9 mouse cellular contexts compared by ENCODE assay signal in the genomic region with DNA sequence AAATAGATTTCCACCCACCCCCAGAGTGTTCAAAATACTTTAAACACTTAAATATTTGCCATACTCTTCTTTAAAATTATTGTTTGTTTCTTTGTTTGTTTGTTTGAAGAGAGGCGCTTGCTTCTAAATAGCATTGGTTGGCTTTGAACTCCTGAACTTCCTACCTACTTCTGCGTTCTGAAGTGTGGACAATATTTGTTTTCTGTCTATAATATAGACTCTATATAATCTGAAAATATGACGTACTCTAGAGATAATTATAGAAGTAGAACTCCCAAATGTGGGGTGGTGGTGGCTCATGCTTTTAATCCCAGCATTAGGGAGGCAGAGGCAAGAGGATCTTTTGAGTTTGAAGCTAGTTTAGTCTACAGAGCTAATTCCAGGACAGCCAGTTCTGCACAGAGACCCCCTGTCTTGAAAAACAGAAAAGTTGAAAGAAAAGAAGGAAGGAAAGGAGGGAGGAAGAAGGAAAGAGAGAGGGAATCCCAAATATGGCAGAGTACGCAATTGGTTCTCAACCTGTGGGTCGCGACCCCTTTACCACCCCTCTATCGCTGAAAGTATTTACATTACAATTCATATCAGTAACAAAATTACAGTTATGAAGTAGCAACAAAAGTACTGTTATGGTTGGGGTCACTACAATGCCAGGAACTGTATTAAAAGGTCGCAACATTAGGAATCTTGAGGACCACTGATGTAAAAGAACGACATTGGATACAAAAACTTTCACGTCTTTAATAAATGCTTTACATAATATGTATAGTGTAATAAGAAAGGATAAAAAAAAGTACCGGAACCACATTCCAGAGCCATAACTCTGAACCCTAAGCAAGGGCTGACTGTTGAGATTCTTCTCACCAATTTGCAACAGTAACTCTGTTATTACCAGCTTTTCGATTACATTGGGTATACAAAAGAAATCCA. TPM values are rescaled to one million over a fixed set of nuclear protein-coding genes. Genes with fewer than 3 reads are reported as not detected.
DNase-seq lines count a peak whose midpoint lies in the region; ATAC-seq and TF ChIP-seq lines count a peak whose summit lies in the region.
"Had no signal": no experiment of that assay in that cellular context is flagged by ENCODE, and none has a peak within 500 bp of the region (broad histone marks: within the 10 kb centered on the region; RNA-seq: fewer than 3 reads in every experiment).

No protein-coding gene starts in this region.

- 0 out of 2 replicates have a peak, but pooled peaks cover 7% of the 10 kb centered on the region for H3K36me3 ChIP-seq in forebrain, embryonic 14.5 days (ENCODE audit: control insufficient read depth, insufficient read depth, low read length)
- peaks cover 16% of the 10 kb centered on the region for H3K36me3 ChIP-seq in liver, embryonic 12.5 days

- peaks cover 10% of the 10 kb centered on the region; the same call in 1 of the 2 replicates for H3K4me1 ChIP-seq in forebrain, embryonic 14.5 days (ENCODE audit: control insufficient read depth, insufficient read depth, low read length)
- peaks cover 43% of the 10 kb centered on the region for H3K4me1 ChIP-seq in liver, embryonic 12.5 days

- intact Hi-C loops in gastrocnemius, adult 2 months (cut with DNase I) = loop anchor here (5.0 kb wide), 1 partner anchor 261 kb away; no protein-coding TSS in a partner anchor

- H3K27me3 ChIP-seq in forebrain, embryonic 14.5 days (replicated peaks; ENCODE audit: control insufficient read depth, insufficient read depth, low read length) = no peaks in the 10 kb centered on the region
- peaks cover 3% of the 10 kb centered on the region; the same call in 1 of the 2 replicates for H3K27me3 ChIP-seq in liver, embryonic 12.5 days (replicated peaks)

- WGBS in forebrain, embryonic 14.5 days = 36% methylated on average over 12 of the region's 12 CpGs
- WGBS in liver, embryonic 12.5 days (ENCODE audit: insufficient replicate concordance) = 26% methylated on average over 12 of the region's 12 CpGs

- peak overlapping the region; percentile 95 for H3K27ac ChIP-seq in gastrocnemius, adult 2 months
- H3K27ac ChIP-seq in forebrain, embryonic 14.5 days (ENCODE audit: low read depth, low read length) = no peak overlapping the region
- H3K27ac ChIP-seq in liver, embryonic 12.5 days = no peak overlapping the region

- H3K4me2 ChIP-seq in forebrain, embryonic 14.5 days (ENCODE audit: low read length) = peak overlapping the region; percentile 47
- H3K4me2 ChIP-seq in liver, embryonic 12.5 days = peak overlapping the region; percentile 80

- H3K9me3 ChIP-seq in forebrain, embryonic 14.5 days (replicated peaks; ENCODE audit: control insufficient read depth, low read length) = no peaks in the 10 kb centered on the region
- no peaks in the 10 kb centered on the region for H3K9me3 ChIP-seq in liver, embryonic 12.5 days (replicated peaks)

- no peak for ATAC-seq in forebrain, embryonic 14.5 days
- no peak for ATAC-seq in liver, embryonic 12.5 days

- no peak overlapping the region; the same call in 1 of the 2 replicates for H3K9ac ChIP-seq in forebrain, embryonic 14.5 days (ENCODE audit: low read length)
- H3K9ac ChIP-seq in liver, embryonic 12.5 days = peak overlapping the region; percentile 96

- DNase-seq in gastrocnemius, adult 2 months = no peak
- no peak for DNase-seq in gastrocnemius, adult 8-10 months (ENCODE audit: low spot score in 2 of 2)
- DNase-seq in A20 (ENCODE audit: low read depth, low spot score) = peak; percentile 48
- peak; percentile 7 for DNase-seq in forebrain, embryonic 14.5 days (ENCODE audit: low spot score)
- DNase-seq in adrenal gland, adult 8-10 months = no peak
- no peak for DNase-seq in frontal cortex, postnatal 36 days (ENCODE audit: low spot score in 2 of 2)
- no peak for DNase-seq in urinary bladder, adult 18-20 months (ENCODE audit: low spot score in 2 of 2)

- peak overlapping the region; percentile 81 for H3K4me3 ChIP-seq in gastrocnemius, adult 2 months
- H3K4me3 ChIP-seq in forebrain, embryonic 14.5 days (ENCODE audit: low read depth, low read length) = peak overlapping the region; percentile 60
- peak overlapping the region; percentile 98 for H3K4me3 ChIP-seq in liver, embryonic 12.5 days

- no peak for TF ChIP-seq CTCF in gastrocnemius, adult 2 months (IDR thresholded peaks at IDR 0.05)

RNA-seq across cellular contexts. Expression of gene Tia1, which starts 1.1 kb away (rescaled TPM):
- total RNA-seq in gastrocnemius, adult 2 months (2021) = 10 to 100 TPM; 20.7 to 22.7 TPM
- total RNA-seq in gastrocnemius, adult 8-10 months (2022) = 10 to 100 TPM; 14.2 to 21.7 (median 17.5) TPM
- 299 and 325 TPM in 2 replicates for polyA plus RNA-seq in forebrain, embryonic 14.5 days (2014; fragmentation: Nextera tagmentation; extraction: Ambion mirVana)
- polyA plus RNA-seq in liver, embryonic 12.5 days (2016; fragmentation: Nextera tagmentation; extraction: Ambion mirVana) = 45.2 and 46.2 TPM in 2 replicates
- total RNA-seq in adrenal gland, adult 8-10 months (2022) = 100 to 1,000 TPM in 1 of 4 experiments, 10 to 100 TPM in 3; 44.0 to 121 (median 82.9) TPM

RNA-seq across cellular contexts. Expression of gene Pcyox1, which starts 6.0 kb away (rescaled TPM):
- 10 to 100 TPM; 49.7 to 50.8 TPM for total RNA-seq in gastrocnemius, adult 2 months (2021)
- total RNA-seq in gastrocnemius, adult 8-10 months (2022) = 10 to 100 TPM; 49.7 to 60.0 (median 57.0) TPM
- 81.3 and 90.2 TPM in 2 replicates for polyA plus RNA-seq in forebrain, embryonic 14.5 days (2014; fragmentation: Nextera tagmentation; extraction: Ambion mirVana)
- polyA plus RNA-seq in liver, embryonic 12.5 days (2016; fragmentation: Nextera tagmentation; extraction: Ambion mirVana) = 41.5 and 45.9 TPM in 2 replicates
- total RNA-seq in adrenal gland, adult 8-10 months (2022) = 100 to 1,000 TPM; 151 to 257 (median 207) TPM

RNA-seq across cellular contexts. Expression of gene Gm44790, which starts 23.5 kb away (rescaled TPM):
- total RNA-seq in gastrocnemius, adult 2 months (2021) = under 1 TPM in 1 of 2 experiments, not detected in 1; 0.53 TPM
- 1 to 10 TPM in 1 of 4 experiments, not detected in 3; 1.3 TPM for total RNA-seq in gastrocnemius, adult 8-10 months (2022)
- polyA plus RNA-seq in forebrain, embryonic 14.5 days (2014; fragmentation: Nextera tagmentation; extraction: Ambion mirVana) = 1.9 TPM in 1 of 2 replicates, not detected in the other
- not detected in 2 replicates for polyA plus RNA-seq in liver, embryonic 12.5 days (2016; fragmentation: Nextera tagmentation; extraction: Ambion mirVana)
- total RNA-seq in adrenal gland, adult 8-10 months (2022) = 1 to 10 TPM in 2 of 4 experiments, not detected in 2; 4.6 to 6.2 TPM
- polyA plus RNA-seq: CD4-positive, CD25-positive, alpha-beta regulatory T cell, adult 4 months had no signal

RNA-seq across cellular contexts. Expression of gene Snrpg, which starts 31.8 kb away (rescaled TPM):
- total RNA-seq in gastrocnemius, adult 2 months (2021) = 10 to 100 TPM; 23.3 to 37.8 TPM
- total RNA-seq in gastrocnemius, adult 8-10 months (2022) = 10 to 100 TPM; 31.3 to 36.1 (median 31.9) TPM
- polyA plus RNA-seq in forebrain, embryonic 14.5 days (2014; fragmentation: Nextera tagmentation; extraction: Ambion mirVana) = 554 and 764 TPM in 2 replicates
- polyA plus RNA-seq in liver, embryonic 12.5 days (2016; fragmentation: Nextera tagmentation; extraction: Ambion mirVana) = 493 and 510 TPM in 2 replicates
- 100 to 1,000 TPM; 115 to 403 (median 241) TPM for total RNA-seq in adrenal gland, adult 8-10 months (2022)

RNA-seq across cellular contexts. Expression of gene C87436, which starts 35.2 kb away (rescaled TPM):
- 1 to 10 TPM; 7.5 to 8.0 TPM for total RNA-seq in gastrocnemius, adult 2 months (2021)
- total RNA-seq in gastrocnemius, adult 8-10 months (2022) = 1 to 10 TPM; 6.1 to 9.2 (median 7.7) TPM
- 33.6 and 35.2 TPM in 2 replicates for polyA plus RNA-seq in forebrain, embryonic 14.5 days (2014; fragmentation: Nextera tagmentation; extraction: Ambion mirVana)
- polyA plus RNA-seq in liver, embryonic 12.5 days (2016; fragmentation: Nextera tagmentation; extraction: Ambion mirVana) = 17.9 and 18.8 TPM in 2 replicates
- 10 to 100 TPM; 22.4 to 27.7 (median 24.8) TPM for total RNA-seq in adrenal gland, adult 8-10 months (2022)

Comparison
In these comparisons a context has a peak if more than half of its experiments do, and no peak if none do; other contexts are left out.
1. DNase-seq: peak in A20 (single experiment) and forebrain, embryonic 14.5 days (single experiment); none in gastrocnemius, adult 2 months (single experiment), gastrocnemius, adult 8-10 months (0 of 2), adrenal gland, adult 8-10 months (single experiment), frontal cortex, postnatal 36 days (0 of 2) and urinary bladder, adult 18-20 months (0 of 2).
2. Peak in every context shown above with its lines, with median percentiles within 50 percentile points of each other: H3K4me3 ChIP-seq.